Mouse (Mus musculus): Measurements from ENCODE around the gene Faah.

GRCm38 (mm10) chr4:115954656-115955493 is 62.9 kb downstream of the Faah start:
- TF ChIP-seq ZMIZ1 (IDR thresholded peaks at IDR 0.05; ENCODE audit: low read depth, low read length) (no peak), ETS1 (conservative IDR thresholded peaks at IDR 0.05; ENCODE audit: low read depth, low read length) (no peak)
